In genomic region chr11:61476786-61477382, GRCm38 (mm10) we compare ENCODE assay signal across 8 mouse cellular contexts. TPM values are rescaled to one million over a fixed set of nuclear protein-coding genes. Genes with fewer than 3 reads are reported as not detected.
DNase-seq lines count a peak whose midpoint lies in the region; ATAC-seq and TF ChIP-seq lines count a peak whose summit lies in the region.
"Had no signal": no experiment of that assay in that cellular context is flagged by ENCODE, and none has a peak within 500 bp of the region (broad histone marks: within the 10 kb centered on the region; RNA-seq: fewer than 3 reads in every experiment).

No protein-coding gene starts in this region.

- H3K4me1 ChIP-seq in forebrain, embryonic 15.5 days, result peaks cover 12% of the 10 kb centered on the region
- 0 out of 2 replicates have a peak, but pooled peaks cover 3% of the 10 kb centered on the region for H3K4me1 ChIP-seq in stomach, postnatal 0 days (replicated peaks; ENCODE audit: control insufficient read depth, insufficient read depth)
- H3K4me1 ChIP-seq: liver, embryonic 15.5 days had no signal

- no peaks in the 10 kb centered on the region for H3K36me3 ChIP-seq in forebrain, embryonic 15.5 days
- no peaks in the 10 kb centered on the region for H3K36me3 ChIP-seq in stomach, postnatal 0 days (ENCODE audit: control insufficient read depth, insufficient read depth, low read length)
- H3K36me3 ChIP-seq: liver, embryonic 15.5 days had no signal

- no peak for TF ChIP-seq CTCF in stomach, postnatal 0 days (IDR thresholded peaks at IDR 0.05; ENCODE audit: low read depth)

- no peaks in the 10 kb centered on the region for H3K9me3 ChIP-seq in forebrain, embryonic 15.5 days
- no peaks in the 10 kb centered on the region for H3K9me3 ChIP-seq in stomach, postnatal 0 days (ENCODE audit: control insufficient read depth, low read length)
- H3K9me3 ChIP-seq: liver, embryonic 15.5 days had no signal

- H3K27ac ChIP-seq in forebrain, embryonic 15.5 days (replicated peaks), result no peak overlapping the region
- no peak overlapping the region for H3K27ac ChIP-seq in stomach, postnatal 0 days (replicated peaks)
- H3K27ac ChIP-seq: liver, embryonic 15.5 days had no signal

- H3K4me2 ChIP-seq in forebrain, embryonic 15.5 days (replicated peaks), result peak overlapping the region; percentile 31
- H3K4me2 ChIP-seq in stomach, postnatal 0 days (replicated peaks; ENCODE audit: low read depth), result peak overlapping the region; percentile 44
- H3K4me2 ChIP-seq: liver, embryonic 15.5 days had no signal

- peak overlapping the region; percentile 13; the same call in 1 of the 2 replicates for H3K9ac ChIP-seq in forebrain, embryonic 15.5 days (replicated peaks)
- no peak overlapping the region for H3K9ac ChIP-seq in stomach, postnatal 0 days (ENCODE audit: low read length)
- H3K9ac ChIP-seq: liver, embryonic 15.5 days had no signal

- no peaks in the 10 kb centered on the region for H3K27me3 ChIP-seq in forebrain, embryonic 15.5 days
- no peaks in the 10 kb centered on the region for H3K27me3 ChIP-seq in stomach, postnatal 0 days (ENCODE audit: control insufficient read depth, insufficient read depth, low read length)
- H3K27me3 ChIP-seq: liver, embryonic 15.5 days had no signal

- peak overlapping the region; percentile 21 for H3K4me3 ChIP-seq in forebrain, embryonic 15.5 days
- H3K4me3 ChIP-seq in stomach, postnatal 0 days (ENCODE audit: low read depth, low read length), result no peak overlapping the region
- H3K4me3 ChIP-seq: liver, embryonic 15.5 days had no signal

- ATAC-seq in forebrain, embryonic 15.5 days (replicated peaks), result no peak
- ATAC-seq in stomach, postnatal 0 days (ENCODE audit: low FRiP score, low TSS enrichment), result no peak
- no peak for ATAC-seq in erythroid progenitor cell, adult 5-6 weeks (replicated peaks; ENCODE audit: low FRiP score, poor library complexity, severe bottlenecking)

- DNase-seq in ES-CJ7 (ENCODE audit: low read depth, low spot score) (peak; percentile 29), adipocyte (ENCODE audit: low spot score) (peak; percentile 54)
- DNase-seq in kidney, postnatal 25 days, result peak; percentile 58 to 72
- DNase-seq in stomach, postnatal 0 days (ENCODE audit: low spot score), result peak; percentile 56
- DNase-seq in gastrocnemius, adult 18-20 months (ENCODE audit: low spot score), result no peak

- WGBS in forebrain, embryonic 15.5 days, result 48% methylated on average over 12 of the region's 12 CpGs
- 29% methylated on average over 12 of the region's 12 CpGs for WGBS in stomach, postnatal 0 days

- no peak for TF ChIP-seq EP300 in stomach, postnatal 0 days (optimal IDR thresholded peaks at IDR 0.05)

RNA-seq across cellular contexts. Expression of gene Mfap4, which starts 8.3 kb away (rescaled TPM):
- polyA plus RNA-seq in forebrain, embryonic 15.5 days (2015; fragmentation: Nextera tagmentation; extraction: Ambion mirVana), result 50.5 and 59.5 TPM in 2 replicates
- polyA plus RNA-seq in stomach, postnatal 0 days (2015; fragmentation: Nextera tagmentation; extraction: Ambion mirVana), result 174 and 184 TPM in 2 replicates
- total RNA-seq in gastrocnemius, adult 18-20 months (2021), result 1 to 10 TPM; 6.5 to 7.4 TPM
- not detected in 2 replicates for total RNA-seq in erythroid progenitor cell, adult 5-6 weeks (2015; ENCODE audit: low replicate concordance)
- total RNA-seq in erythroid progenitor cell, adult 5-6 weeks (2017; ENCODE audit: low replicate concordance), result not detected in 2 replicates

RNA-seq across cellular contexts. Expression of gene Mapk7, which starts 17.3 kb away (rescaled TPM):
- 109 and 117 TPM in 2 replicates for polyA plus RNA-seq in forebrain, embryonic 15.5 days (2015; fragmentation: Nextera tagmentation; extraction: Ambion mirVana)
- 14.5 and 15.4 TPM in 2 replicates for polyA plus RNA-seq in stomach, postnatal 0 days (2015; fragmentation: Nextera tagmentation; extraction: Ambion mirVana)
- total RNA-seq in gastrocnemius, adult 18-20 months (2021), result 1 to 10 TPM; 3.5 to 4.1 TPM
- 2.1 and 2.5 TPM in 2 replicates for total RNA-seq in erythroid progenitor cell, adult 5-6 weeks (2015; ENCODE audit: low replicate concordance)
- 1.3 and 2.0 TPM in 2 replicates for total RNA-seq in erythroid progenitor cell, adult 5-6 weeks (2017; ENCODE audit: low replicate concordance)

RNA-seq across cellular contexts. Expression of gene Rnf112, which starts 23.0 kb away (rescaled TPM):
- polyA plus RNA-seq in forebrain, embryonic 15.5 days (2015; fragmentation: Nextera tagmentation; extraction: Ambion mirVana), result 22.4 and 24.2 TPM in 2 replicates
- polyA plus RNA-seq in stomach, postnatal 0 days (2015; fragmentation: Nextera tagmentation; extraction: Ambion mirVana), result 0.84 and 1.3 TPM in 2 replicates
- total RNA-seq in gastrocnemius, adult 18-20 months (2021), result not detected
- total RNA-seq in erythroid progenitor cell, adult 5-6 weeks (2015; ENCODE audit: low replicate concordance), result not detected in 2 replicates
- total RNA-seq in erythroid progenitor cell, adult 5-6 weeks (2017; ENCODE audit: low replicate concordance), result not detected in 2 replicates

RNA-seq across cellular contexts. Expression of gene B9d1, which starts 28.1 kb away (rescaled TPM):
- polyA plus RNA-seq in forebrain, embryonic 15.5 days (2015; fragmentation: Nextera tagmentation; extraction: Ambion mirVana), result 38.8 and 42.8 TPM in 2 replicates
- 11.3 and 11.9 TPM in 2 replicates for polyA plus RNA-seq in stomach, postnatal 0 days (2015; fragmentation: Nextera tagmentation; extraction: Ambion mirVana)
- 1 to 10 TPM; 3.8 to 4.0 TPM for total RNA-seq in gastrocnemius, adult 18-20 months (2021)
- total RNA-seq in erythroid progenitor cell, adult 5-6 weeks (2015; ENCODE audit: low replicate concordance), result not detected in 2 replicates
- not detected in 2 replicates for total RNA-seq in erythroid progenitor cell, adult 5-6 weeks (2017; ENCODE audit: low replicate concordance)

Comparison
In these comparisons a context has a peak if more than half of its experiments do, and no peak if none do; other contexts are left out.
1. RNA of gene Mfap4, which starts 8.3 kb away (total RNA-seq): 6.5 to 7.4 TPM in gastrocnemius, adult 18-20 months; not detected in erythroid progenitor cell, adult 5-6 weeks; every median in the first group is over 4 times any median in the second.